Mouse (Mus musculus): ENCODE results near the gene Olfr314.
"Not testable (repeated sequence)": the region's sequence is repeated elsewhere in the genome, so short reads cannot be mapped to it uniquely, and the experiment has no call there.

Olfr314 gene

GRCm38 (mm10) chr11:58832541-58832940 lies 49.8 kb downstream of the Olfr314 start:
- in situ Hi-C loops (cut with MboI, MseI): not testable (repeated sequence)

Measured in T-helper 2 cell (primary cell).